Mouse (Mus musculus): ENCODE data around the gene Msrb3. TPM values are rescaled to one million over a fixed set of nuclear protein-coding genes. Genes with fewer than 3 reads are reported as not detected.
A peak's percentile ranks its signal among the peaks of the same experiment; 100 is the strongest.

Msrb3 gene
- polyA plus RNA-seq, 1 experiment from 2014 or later = 18.8 TPM

GRCm38 (mm10) chr10:120882347-120883068, 16.4 kb downstream of the Msrb3 start:
- peak; percentile 60 for DNase-seq (ENCODE audit: low spot score)
- 14% methylated on average over 17 of the region's 17 CpGs for WGBS

DNA sequence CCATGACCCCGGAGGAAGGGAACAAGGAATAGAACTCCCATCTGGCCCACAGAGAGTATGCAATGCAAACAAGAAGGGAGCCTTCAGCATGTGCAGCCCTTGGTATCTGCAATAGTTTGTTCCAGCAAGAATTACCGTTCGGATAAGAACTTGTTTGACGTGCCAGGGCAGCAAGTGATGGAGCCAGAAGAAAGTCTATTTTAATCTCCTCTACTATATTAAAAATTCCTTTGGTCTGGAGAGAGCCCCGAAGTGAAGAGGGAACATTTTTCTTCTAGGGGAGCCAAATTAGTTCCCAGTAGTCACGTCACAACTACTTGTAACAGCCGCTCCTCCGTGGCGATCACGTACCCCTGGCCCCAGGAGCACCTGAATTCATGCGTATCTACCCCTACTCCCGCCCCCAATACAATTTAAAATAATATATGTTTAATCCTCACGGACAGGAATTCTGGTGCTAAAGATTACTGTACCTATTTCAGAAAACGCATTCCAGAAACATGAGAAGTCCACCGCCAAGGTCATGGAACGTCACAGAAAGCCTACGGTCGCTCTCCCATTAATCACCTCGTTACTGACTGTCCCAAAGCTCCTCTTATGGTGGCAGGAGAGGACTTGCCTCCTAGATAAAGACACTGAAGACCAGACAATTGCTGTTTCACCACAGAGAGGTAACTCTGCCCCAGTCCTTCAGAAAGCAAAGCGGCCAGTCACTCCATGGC, 22.2 kb downstream of the Msrb3 start:
- WGBS = 44% methylated on average over 20 of the region's 20 CpGs
- Histone ChIP-seq H3K4me1 (ENCODE audit: insufficient read depth, low read depth, low read length) (peaks cover 3% of the 10 kb centered on the region; the same call in 1 of the 2 replicates), H3K9me3 (ENCODE audit: low read length) (no peaks in the 10 kb centered on the region), H3K4me3 (ENCODE audit: low read depth, low read length) (no peak overlapping the region), H3K4me2 (replicated peaks; ENCODE audit: low read depth, low read length) (peak overlapping the region; percentile 48), H3K27ac (ENCODE audit: low read length) (no peak overlapping the region; the same call in none of the 2 replicates), H3K27me3 (replicated peaks; ENCODE audit: insufficient read depth, low read length) (no peaks in the 10 kb centered on the region), H3K9ac (replicated peaks; ENCODE audit: low read depth) (no peak overlapping the region), H3K36me3 (ENCODE audit: insufficient read depth, low read length) (no peaks in the 10 kb centered on the region)
- peak; percentile 45 for DNase-seq (ENCODE audit: low spot score)
- TF ChIP-seq EP300 (IDR thresholded peaks at IDR 0.05) = peak; percentile 30; the same call in 1 of the 2 replicates
- no peak for TF ChIP-seq CTCF (IDR thresholded peaks at IDR 0.05)
- peak; percentile 36 for ATAC-seq

More at GRCm38 (mm10) chr10:120882347-120883068, 16.4 kb downstream of the Msrb3 start:
- no peaks in the 10 kb centered on the region; the same call in 1 of the 2 replicates for H3K4me1 ChIP-seq (ENCODE audit: insufficient read depth, low read depth, low read length)
- H3K4me3 ChIP-seq (ENCODE audit: low read depth, low read length) = peak overlapping the region; percentile 17; the same call in 1 of the 2 replicates
- H3K27me3 ChIP-seq (replicated peaks; ENCODE audit: insufficient read depth, low read length) = no peaks in the 10 kb centered on the region
- H3K27ac ChIP-seq (ENCODE audit: low read length) = peak overlapping the region; percentile 22
- TF ChIP-seq EP300 (IDR thresholded peaks at IDR 0.05) = peak; percentile 16; the same call in 1 of the 2 replicates
- no peak for TF ChIP-seq CTCF (IDR thresholded peaks at IDR 0.05)
- H3K4me2 ChIP-seq (replicated peaks; ENCODE audit: low read depth, low read length) = peak overlapping the region; percentile 44
- no peaks in the 10 kb centered on the region for H3K36me3 ChIP-seq (ENCODE audit: insufficient read depth, low read length)
- no peaks in the 10 kb centered on the region for H3K9me3 ChIP-seq (ENCODE audit: low read length)
- ATAC-seq = peak; percentile 61
- H3K9ac ChIP-seq (replicated peaks; ENCODE audit: low read depth) = no peak overlapping the region

GRCm38 (mm10) chr10:120875672-120876463, 23.0 kb downstream of the Msrb3 start:
- TF ChIP-seq CTCF (IDR thresholded peaks at IDR 0.05) = peak; percentile 99
- no peak for TF ChIP-seq EP300 (IDR thresholded peaks at IDR 0.05)
- DNase-seq (ENCODE audit: low spot score) = peak; percentile 92
- peak; percentile 90 for ATAC-seq
- Histone ChIP-seq H3K36me3 (ENCODE audit: insufficient read depth, low read length) (no peaks in the 10 kb centered on the region), H3K4me2 (replicated peaks; ENCODE audit: low read depth, low read length) (peak overlapping the region; percentile 48), H3K9me3 (ENCODE audit: low read length) (no peaks in the 10 kb centered on the region), H3K4me1 (ENCODE audit: insufficient read depth, low read depth, low read length) (peaks cover 3% of the 10 kb centered on the region; the same call in 1 of the 2 replicates), H3K4me3 (ENCODE audit: low read depth, low read length) (peak overlapping the region; percentile 10), H3K9ac (replicated peaks; ENCODE audit: low read depth) (no peak overlapping the region), H3K27me3 (replicated peaks; ENCODE audit: insufficient read depth, low read length) (no peaks in the 10 kb centered on the region), H3K27ac (ENCODE audit: low read length) (no peak overlapping the region; the same call in none of the 2 replicates)
- WGBS = 13% methylated on average over 26 of the region's 26 CpGs

GRCm38 (mm10) chr10:120874261-120874660, 24.6 kb downstream of the Msrb3 start:
- ATAC-seq (no peak), DNase-seq (ENCODE audit: low spot score) (no peak)
- no peaks in the 10 kb centered on the region for H3K9me3 ChIP-seq (ENCODE audit: low read length)
- no peaks in the 10 kb centered on the region for H3K27me3 ChIP-seq (replicated peaks; ENCODE audit: insufficient read depth, low read length)
- no peaks in the 10 kb centered on the region for H3K36me3 ChIP-seq (ENCODE audit: insufficient read depth, low read length)
- H3K4me3 ChIP-seq (ENCODE audit: low read depth, low read length) = no peak overlapping the region
- WGBS = 77% methylated on average over 12 of the region's 12 CpGs
- TF ChIP-seq EP300 (IDR thresholded peaks at IDR 0.05) = no peak
- TF ChIP-seq CTCF (IDR thresholded peaks at IDR 0.05) = no peak
- no peak overlapping the region for H3K9ac ChIP-seq (replicated peaks; ENCODE audit: low read depth)
- H3K27ac ChIP-seq (ENCODE audit: low read length) = no peak overlapping the region
- peaks cover 3% of the 10 kb centered on the region; the same call in 1 of the 2 replicates for H3K4me1 ChIP-seq (ENCODE audit: insufficient read depth, low read depth, low read length)
- no peak overlapping the region for H3K4me2 ChIP-seq (replicated peaks; ENCODE audit: low read depth, low read length)

- Histone ChIP-seq H3K9ac (replicated peaks; ENCODE audit: low read depth) (no peak overlapping the region), H3K9me3 (ENCODE audit: low read length) (no peaks in the 10 kb centered on the region), H3K4me1 (ENCODE audit: insufficient read depth, low read depth, low read length) (peaks cover 3% of the 10 kb centered on the region; the same call in 1 of the 2 replicates), H3K27me3 (replicated peaks; ENCODE audit: insufficient read depth, low read length) (no peaks in the 10 kb centered on the region), H3K4me2 (replicated peaks; ENCODE audit: low read depth, low read length) (no peak overlapping the region), H3K4me3 (ENCODE audit: low read depth, low read length) (no peak overlapping the region), H3K36me3 (ENCODE audit: insufficient read depth, low read length) (no peaks in the 10 kb centered on the region), H3K27ac (ENCODE audit: low read length) (no peak overlapping the region)
- ATAC-seq (no peak), DNase-seq (ENCODE audit: low spot score) (no peak)
- 39% methylated on average over 8 of the region's 8 CpGs for whole genome bisulfite sequencing
- no peak for TF ChIP-seq CTCF (IDR thresholded peaks at IDR 0.05)
- no peak for TF ChIP-seq EP300 (IDR thresholded peaks at IDR 0.05)
These were observed 25.2 kb downstream of the Msrb3 start for GRCm38 (mm10) chr10:120873646-120874201.

Data from lung, postnatal 0 days (tissue).